Mouse (Mus musculus) C2C12 (cell line): ENCODE measurements around the gene Sh3pxd2a.

Source experiments
- CEBPB ChIP-seq: IDR thresholded peaks from one replicate; pipeline ENCODE4 v1.6.1; 2011; ENCODE audit warnings: low read depth, mild to moderate bottlenecking, control low read depth, moderate library complexity
- CTCF ChIP-seq: IDR thresholded peaks from one replicate; pipeline ENCODE4 v1.5.1; 2011; ENCODE audit not compliant: control insufficient read depth, insufficient read depth, insufficient read length
- FOSL1 ChIP-seq: IDR thresholded peaks from one replicate; pipeline ENCODE4 v1.8.0; 2011; ENCODE audit warnings: mild to moderate bottlenecking, low read length; ENCODE audit not compliant: poor library complexity, insufficient read depth, severe bottlenecking
- MAX ChIP-seq: IDR thresholded peaks from one replicate; pipeline ENCODE4 v1.6.1; 2011; ENCODE audit warnings: mild to moderate bottlenecking, control low read depth
- MYOD1 ChIP-seq: IDR thresholded peaks from one replicate; pipeline ENCODE4 v1.6.1; 2011; ENCODE audit warnings: low read depth; ENCODE audit not compliant: control insufficient read depth, insufficient read length
- MYOG ChIP-seq: IDR thresholded peaks from one replicate; pipeline ENCODE4 v1.6.1; 2011; ENCODE audit not compliant: control insufficient read depth, insufficient read length; ENCODE audit errors: extremely low read depth
- USF1 ChIP-seq: IDR thresholded peaks from one replicate; pipeline ENCODE4 v1.6.1; 2011; ENCODE audit warnings: low read depth, mild to moderate bottlenecking, control low read depth, moderate library complexity

DNA sequence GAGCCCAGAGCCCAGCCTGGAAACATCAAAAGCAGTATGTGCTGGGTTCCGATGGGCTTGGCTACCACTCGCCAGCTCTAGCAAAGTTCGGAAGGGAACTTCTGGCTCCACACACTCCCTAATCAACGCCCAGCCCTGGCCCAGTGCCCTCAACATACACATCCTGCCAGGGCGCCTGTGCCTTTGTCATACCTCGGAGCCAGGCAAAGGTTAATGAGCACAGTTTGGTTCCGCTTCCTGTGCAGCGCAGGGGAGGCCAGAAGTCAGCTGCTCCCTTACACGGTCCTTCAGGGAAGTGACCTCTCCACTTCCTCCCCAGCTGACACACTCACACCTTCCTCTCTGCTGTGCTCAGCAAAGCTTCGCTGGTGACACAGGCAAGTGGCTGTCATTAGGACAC, 31.9 kb downstream of the Sh3pxd2a start:
- TF ChIP-seq CTCF (no peak), USF1 (no peak), MYOD1 (no peak), MAX (no peak), MYOG (no peak), CEBPB (no peak), FOSL1 (no peak)
